Mouse (Mus musculus) lung, adult 2 months (tissue): ENCODE measurements around the gene Llgl2.

Experiments
- CTCF ChIP-seq: fragments of 200-500 bp; IDR thresholded peaks from 2 replicates; pipeline ENCODE4 v1.5.1; 2011; ENCODE audit warnings: mild to moderate bottlenecking, low read length, control low read depth; ENCODE audit not compliant: insufficient read depth
- POLR2A ChIP-seq: fragments of 200-500 bp; IDR thresholded peaks from 2 replicates; pipeline ENCODE4 v1.6.1; 2011; ENCODE audit warnings: low read depth, mild to moderate bottlenecking, control low read depth, low read length, borderline replicate concordance; ENCODE audit errors: extremely low read depth

DNA sequence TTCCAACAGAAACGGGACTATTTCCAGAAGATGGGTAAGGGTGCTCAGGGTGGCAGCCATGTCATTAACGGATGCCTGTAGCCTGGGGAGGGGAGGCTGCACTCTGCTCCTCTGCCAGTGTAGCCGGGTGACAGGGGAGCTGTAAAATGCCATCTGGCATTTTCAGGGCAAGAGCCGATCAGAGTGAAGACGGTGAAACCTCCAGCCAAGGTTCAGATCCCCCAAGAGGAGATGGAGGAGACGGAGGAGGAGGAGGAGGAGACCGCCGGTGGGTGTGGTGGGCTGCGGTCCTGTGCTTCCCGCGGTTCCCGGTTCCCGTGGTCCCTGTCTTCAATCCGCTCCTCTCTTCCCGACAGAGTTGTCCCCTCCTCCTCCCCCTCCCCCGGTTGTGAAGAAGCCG is 59.4 kb downstream of the Llgl2 start:
- no peak for TF ChIP-seq CTCF
- TF ChIP-seq POLR2A, result no peak
